Mouse (Mus musculus) left cerebral cortex, postnatal 14 days (tissue): ENCODE measurements around the gene Arhgef2. TPM values are rescaled to one million over a fixed set of nuclear protein-coding genes. Genes with fewer than 3 reads are reported as not detected.
A peak's percentile ranks its signal among the peaks of the same experiment; 100 is the strongest.

ENCODE experiments used
- DNase-seq, 2 experiments: peaks; one replicate each; pipeline ENCODE4 v3.0.0; 2021 to 2022; ENCODE audit warnings: low spot score in 2 of 2, mixed read lengths in 1 of 2
- intact Hi-C: fragments of 180-260 bp; cut with DNase I; formaldehyde crosslinking; loops from one replicate; pipeline ENCODE4 v1.15.1; 2025
- total RNA-seq, 2 experiments: library from RNA; stranded (reverse); gene quantifications; 2 replicates each; pipeline ENCODE4 v1.2.3; 2021

Gene Arhgef2
- total RNA-seq, 2 experiments from 2014 or later, result 310 to 316 TPM

GRCm38 (mm10) chr3:88651669-88652618 lies 46.2 kb downstream of the Arhgef2 start:
- DNase-seq, result no peak
- intact Hi-C loops, result no loop called here

GRCm38 (mm10) chr3:88652846-88653515 lies 47.2 kb downstream of the Arhgef2 start, which contains the start of gene Rxfp4:
Gene Rxfp4, minus strand, starts transcription at chr3:88653142.
- no peak for DNase-seq
- intact Hi-C loops, result no loop called here

GRCm38 (mm10) chr3:88653516-88654370 lies 48.0 kb downstream of the Arhgef2 start:
- intact Hi-C loops, result no loop called here
- no peak for DNase-seq

GRCm38 (mm10) chr3:88654621-88655020 lies 48.9 kb downstream of the Arhgef2 start:
- intact Hi-C loops, result no loop called here
- DNase-seq, result no peak

- intact Hi-C loops, result no loop called here
- DNase-seq, result no peak
Measured at GRCm38 (mm10) chr3:88655619-88656018, 49.9 kb downstream of the Arhgef2 start.

GRCm38 (mm10) chr3:88658441-88659127 lies 52.8 kb downstream of the Arhgef2 start:
- intact Hi-C loops, result no loop called here

GRCm38 (mm10) chr3:88659798-88660197 lies 54.0 kb downstream of the Arhgef2 start:
- DNase-seq, result no peak
- intact Hi-C loops, result no loop called here

More at GRCm38 (mm10) chr3:88658441-88659127, 52.8 kb downstream of the Arhgef2 start:
- DNase-seq, result no peak

- no peak for DNase-seq
- intact Hi-C loops, result no loop called here
Measured at GRCm38 (mm10) chr3:88664095-88664494, 58.3 kb downstream of the Arhgef2 start.

- DNase-seq, result peak; percentile 44 to 65
Measured at GRCm38 (mm10) chr3:88677399-88677798, 71.6 kb downstream of the Arhgef2 start.

GRCm38 (mm10) chr3:88683814-88684213 lies 78.0 kb downstream of the Arhgef2 start:
- intact Hi-C loops, result no loop called here
- no peak for DNase-seq

More at GRCm38 (mm10) chr3:88677399-88677798, 71.6 kb downstream of the Arhgef2 start:
- intact Hi-C loops, result no loop called here

GRCm38 (mm10) chr3:88684236-88684979 lies 78.6 kb downstream of the Arhgef2 start:
- intact Hi-C loops, result no loop called here
- no peak for DNase-seq

- intact Hi-C loops, result no loop called here
- DNase-seq, result peak; percentile 96 to 99
Measured at GRCm38 (mm10) chr3:88684980-88685941, 79.5 kb downstream of the Arhgef2 start, which contains the start of gene Khdc4. Gene Khdc4, plus strand, starts transcription at chr3:88685803.

- intact Hi-C loops, result no loop called here
- DNase-seq, result peak; percentile 51 to 60
Measured at GRCm38 (mm10) chr3:88685958-88686451, 80.2 kb downstream of the Arhgef2 start.

- intact Hi-C loops, result no loop called here
- no peak for DNase-seq
Measured at GRCm38 (mm10) chr3:88686734-88687611, 81.2 kb downstream of the Arhgef2 start.

GRCm38 (mm10) chr3:88689079-88689478 lies 83.3 kb downstream of the Arhgef2 start:
- intact Hi-C loops, result no loop called here
- DNase-seq, result no peak

GRCm38 (mm10) chr3:88695545-88695944 lies 89.8 kb downstream of the Arhgef2 start:
- no peak for DNase-seq
- intact Hi-C loops, result no loop called here
